Mouse (Mus musculus) embryo, embryonic 9.5 days (tissue): ENCODE results near the gene Zfp282.
"Not testable (repeated sequence)": the region's sequence is repeated elsewhere in the genome, so short reads cannot be mapped to it uniquely, and the experiment has no call there.

ENCODE experiments used
- DNase-seq: peaks from one replicate; pipeline ENCODE4 v3.0.0-alpha.2; 2017; ENCODE audit errors: extremely low spot score

Zfp282 gene

GRCm38 (mm10) chr6:47877058-47877457 lies at the start of gene Zfp282:
TSS of gene Zfp282 (plus strand) at chr6:47877204.
- DNase-seq, result no peak

GRCm38 (mm10) chr6:47827462-47827861 lies 49.5 kb upstream of the Zfp282 start:
- no peak for DNase-seq

GRCm38 (mm10) chr6:47828950-47829349 lies 48.1 kb upstream of the Zfp282 start:
- peak; percentile 20 for DNase-seq

GRCm38 (mm10) chr6:47830104-47831078 lies 46.6 kb upstream of the Zfp282 start, which contains the start of gene Zfp786:
TSS of gene Zfp786 (minus strand) at chr6:47830867.
- peak; percentile 91 for DNase-seq

GRCm38 (mm10) chr6:47832220-47832619 lies 44.8 kb upstream of the Zfp282 start:
- no peak for DNase-seq

- peak; percentile 97 for DNase-seq
Measured at GRCm38 (mm10) chr6:47835482-47835983, 41.5 kb upstream of the Zfp282 start, which contains the start of gene Zfp398. TSS of gene Zfp398 (plus strand) at chr6:47835661.

GRCm38 (mm10) chr6:47835984-47836521 lies 41.0 kb upstream of the Zfp282 start:
- peak; percentile 64 for DNase-seq

- no peak for DNase-seq
Measured at GRCm38 (mm10) chr6:47837630-47838029, 39.4 kb upstream of the Zfp282 start.

- no peak for DNase-seq
Measured at GRCm38 (mm10) chr6:47841077-47841476, 35.9 kb upstream of the Zfp282 start.

- DNase-seq, result no peak
Measured at GRCm38 (mm10) chr6:47841831-47842230, 35.2 kb upstream of the Zfp282 start.

- DNase-seq, result no peak
Measured at GRCm38 (mm10) chr6:47842337-47842736, 34.7 kb upstream of the Zfp282 start.

- no peak for DNase-seq
Measured at GRCm38 (mm10) chr6:47845779-47846178, 31.2 kb upstream of the Zfp282 start.

GRCm38 (mm10) chr6:47857241-47857640 lies 19.8 kb upstream of the Zfp282 start:
- DNase-seq, result no peak

- DNase-seq, result not testable (repeated sequence)
Measured at GRCm38 (mm10) chr6:47857729-47858128, 19.3 kb upstream of the Zfp282 start.

GRCm38 (mm10) chr6:47872266-47872665 lies 4.7 kb upstream of the Zfp282 start:
- no peak for DNase-seq

- peak; percentile 94 for DNase-seq
Measured at GRCm38 (mm10) chr6:47877461-47878132, 593 bp downstream of the Zfp282 start.

GRCm38 (mm10) chr6:47878133-47878514 lies 1.1 kb downstream of the Zfp282 start:
- no peak for DNase-seq

GRCm38 (mm10) chr6:47878593-47878992 lies 1.6 kb downstream of the Zfp282 start:
- DNase-seq, result peak; percentile 2

- DNase-seq, result no peak
Measured at GRCm38 (mm10) chr6:47879049-47879716, 2.2 kb downstream of the Zfp282 start.

- no peak for DNase-seq
Measured at GRCm38 (mm10) chr6:47880166-47880565, 3.2 kb downstream of the Zfp282 start.

- no peak for DNase-seq
Measured at GRCm38 (mm10) chr6:47888812-47889383, 11.9 kb downstream of the Zfp282 start.
